In genomic region chr6:88174191-88174590, GRCm38 (mm10) we compare ENCODE assay signal across 44 mouse cellular contexts. TPM values are rescaled to one million over a fixed set of nuclear protein-coding genes. Genes with fewer than 3 reads are reported as not detected.
"Had no signal": no experiment of that assay in that cellular context is flagged by ENCODE, and none has a peak within 500 bp of the region (broad histone marks: within the 10 kb centered on the region; RNA-seq: fewer than 3 reads in every experiment).

No protein-coding gene starts in this region.

- DNase-seq: left cerebral cortex, postnatal 4 days; liver; liver, embryonic 13.5 days; liver, postnatal 0 days; lung, adult 18-20 months; lung, adult 2 months; lung, embryonic 14.5 days; lung, postnatal 10 days; lung, postnatal 14 days; lung, postnatal 36 days; lung, postnatal 4 days; midbrain, embryonic 14.5 days had no signal

- ATAC-seq: liver, embryonic 12.5 days; liver, postnatal 0 days; lung, postnatal 0 days; midbrain, embryonic 13.5 days; midbrain, embryonic 15.5 days; midbrain, embryonic 16.5 days had no signal

RNA-seq across cellular contexts. Expression of gene Dnajb8, which starts 47.9 kb away (rescaled TPM):
- total RNA-seq: left cerebral cortex, adult 8-10 months; left cerebral cortex, postnatal 10 days; left cerebral cortex, postnatal 14 days; left cerebral cortex, postnatal 25 days; left cerebral cortex, postnatal 36 days; left cerebral cortex, postnatal 4 days; liver, adult 2 months; megakaryocyte, adult 5-6 weeks; megakaryocyte-erythroid progenitor cell, adult 5-6 weeks; midbrain, postnatal 0 days had no signal
- polyA plus RNA-seq: limb, embryonic 10.5 days; limb, embryonic 11.5 days; limb, embryonic 12.5 days; limb, embryonic 13.5 days; limb, embryonic 14.5 days; limb, embryonic 15.5 days; liver, adult 2 months; liver, embryonic 11.5 days; liver, embryonic 12.5 days; liver, embryonic 13.5 days; liver, embryonic 14.5 days; liver, embryonic 15.5 days; liver, embryonic 16.5 days; liver, postnatal 0 days; lung, adult 2 months; lung, embryonic 14.5 days; lung, embryonic 15.5 days; lung, embryonic 16.5 days; lung, postnatal 0 days; macrophage; midbrain, embryonic 10.5 days; midbrain, embryonic 11.5 days; midbrain, embryonic 12.5 days; midbrain, embryonic 13.5 days; midbrain, embryonic 14.5 days; midbrain, embryonic 15.5 days; midbrain, embryonic 16.5 days; midbrain, postnatal 0 days; myocyte; neural tube, embryonic 11.5 days had no signal
